Mouse (Mus musculus) spleen, postnatal 4 days (tissue): ENCODE measurements around the gene Kcnj1.

Source experiments
- DNase-seq, 2 experiments: peaks; one replicate each; pipeline ENCODE4 v3.0.0; 2022; ENCODE audit warnings: low spot score in 2 of 2

Gene Kcnj1

DNA sequence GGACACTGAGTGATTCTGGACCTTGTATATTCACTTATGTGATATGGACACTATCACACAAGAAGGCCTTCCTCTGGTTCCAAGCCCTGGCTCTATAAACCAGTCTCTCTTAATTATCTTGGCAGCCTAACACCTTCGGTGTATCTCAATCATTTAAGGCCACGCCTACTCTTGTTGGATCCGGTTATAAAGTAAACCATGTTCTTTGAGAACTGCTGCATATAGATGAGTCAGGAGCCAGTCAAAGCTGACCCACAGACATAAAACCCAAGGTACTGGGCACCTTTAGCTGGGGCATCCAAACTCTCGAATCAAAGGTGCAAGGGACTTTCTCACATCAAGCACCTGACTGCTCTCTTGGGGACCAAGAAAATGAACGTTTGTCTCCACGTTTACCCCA lies at the start of gene Kcnj1:
Gene Kcnj1, plus strand, starts transcription at position 292 of the 400 bp plus-strand sequence.
- DNase-seq = no peak

DNA sequence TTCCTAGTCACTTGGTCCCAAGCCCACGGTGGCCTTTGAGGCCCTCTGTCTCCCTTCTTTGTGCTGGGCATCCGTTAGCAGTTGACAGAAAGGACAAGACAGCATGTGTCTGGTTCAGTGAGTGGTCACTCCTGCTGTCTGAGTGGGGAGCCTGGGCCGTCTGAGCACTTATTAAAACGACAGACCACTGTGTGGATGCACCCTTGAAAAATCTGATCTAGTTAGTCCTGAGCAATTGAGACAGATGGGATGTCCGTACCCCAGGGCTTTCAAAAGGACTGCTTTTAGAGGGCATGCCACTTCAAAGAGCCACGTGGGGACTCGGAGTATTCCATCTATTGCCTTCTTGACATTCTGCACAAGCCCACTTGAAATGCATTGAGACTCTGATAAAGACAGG lies 48.7 kb upstream of the Kcnj1 start:
- DNase-seq = no peak

DNA sequence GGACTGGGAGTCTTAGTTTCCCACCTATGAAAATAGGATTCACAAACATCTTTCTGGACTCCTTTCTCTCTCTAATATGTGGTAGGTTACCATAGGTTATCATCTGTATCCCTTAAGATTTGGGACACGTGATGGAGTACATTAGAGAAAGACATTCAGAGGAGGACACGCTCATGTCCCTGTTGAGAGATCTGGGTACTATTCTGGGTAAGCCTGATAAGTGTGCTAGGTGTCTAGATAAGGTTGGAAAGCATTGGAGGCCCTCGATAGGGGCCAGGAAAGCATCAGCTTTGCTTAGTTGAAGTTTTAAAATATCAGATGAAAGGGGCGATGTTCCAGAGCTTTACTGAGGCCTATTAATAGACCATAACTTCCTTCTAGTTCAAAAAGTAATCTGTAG lies 43.5 kb upstream of the Kcnj1 start:
- DNase-seq = no peak

DNA sequence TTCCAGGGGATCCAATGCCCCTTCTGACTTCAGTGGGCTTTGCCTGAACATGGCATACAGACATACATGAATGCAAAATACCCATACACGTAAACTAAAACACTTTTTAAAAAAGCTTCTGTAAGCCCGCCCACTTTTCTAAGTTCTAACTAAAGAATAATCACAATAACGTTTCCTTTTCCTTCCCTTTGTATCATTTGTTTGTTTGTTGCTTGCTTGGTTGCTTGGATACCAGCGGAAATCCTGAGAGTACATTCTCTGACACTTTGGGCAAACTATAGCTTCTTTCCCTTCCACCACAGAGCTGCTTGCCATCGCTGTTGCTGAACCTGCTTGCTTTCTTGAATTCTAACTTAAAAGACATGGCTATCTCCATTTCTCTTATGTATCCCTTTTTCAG lies 41.1 kb upstream of the Kcnj1 start:
- DNase-seq = no peak

DNA sequence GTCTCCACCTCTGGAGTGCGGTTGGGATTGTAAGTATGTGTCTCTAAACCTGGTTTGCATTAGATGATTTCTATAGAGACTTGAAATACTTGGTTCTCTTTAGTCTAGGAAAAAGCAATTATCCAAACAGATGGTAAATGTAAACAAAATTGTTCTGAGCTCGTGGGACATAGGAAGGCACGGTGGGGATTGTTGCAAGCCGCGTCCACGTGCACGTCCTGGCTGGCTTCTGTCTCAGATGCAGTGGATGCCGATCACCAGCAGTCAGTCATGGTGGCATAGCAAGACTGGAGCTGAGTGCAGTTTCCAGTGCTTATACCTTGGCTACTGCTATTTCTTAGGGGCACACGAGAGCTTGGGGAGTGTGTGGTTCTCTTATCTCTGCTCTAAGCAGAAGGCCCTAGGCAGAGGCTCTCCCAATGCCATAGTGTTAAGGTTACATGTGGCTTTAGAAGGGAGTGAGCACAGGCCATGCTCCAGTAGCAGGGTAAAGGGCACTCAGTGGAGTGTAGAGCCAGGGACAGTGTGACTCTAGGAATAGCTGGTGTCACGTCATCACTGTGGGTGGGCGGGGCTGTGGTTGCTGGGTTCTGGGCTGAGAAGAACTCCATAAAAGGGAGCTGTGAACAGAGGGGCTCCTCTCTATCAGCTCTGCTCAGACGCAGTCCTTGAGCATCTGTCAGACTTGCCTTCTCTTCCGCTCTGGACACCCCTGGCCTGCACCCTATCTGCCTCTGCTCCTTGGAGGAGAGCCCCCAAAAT lies 36.7 kb upstream of the Kcnj1 start:
- DNase-seq = no peak

DNA sequence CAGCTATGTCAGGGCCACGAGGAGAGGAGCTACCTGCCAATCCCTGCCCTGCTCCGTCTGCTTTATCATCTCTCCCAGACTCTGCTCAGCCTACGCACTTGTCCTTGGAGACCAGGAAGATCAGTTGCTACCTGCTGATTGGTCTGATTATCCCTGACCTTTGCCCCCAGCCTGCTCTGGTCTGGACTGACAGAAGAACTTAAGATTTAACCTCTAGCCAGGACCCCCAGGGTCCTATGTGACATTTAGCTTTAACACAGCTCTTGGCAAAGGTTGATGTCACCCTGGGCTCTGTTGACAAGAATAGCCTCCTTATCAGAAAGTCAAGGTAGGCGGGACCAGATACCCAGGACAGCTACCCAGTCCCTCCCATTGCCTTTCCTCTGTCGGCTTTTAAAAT lies 31.5 kb upstream of the Kcnj1 start:
- DNase-seq = no peak

DNA sequence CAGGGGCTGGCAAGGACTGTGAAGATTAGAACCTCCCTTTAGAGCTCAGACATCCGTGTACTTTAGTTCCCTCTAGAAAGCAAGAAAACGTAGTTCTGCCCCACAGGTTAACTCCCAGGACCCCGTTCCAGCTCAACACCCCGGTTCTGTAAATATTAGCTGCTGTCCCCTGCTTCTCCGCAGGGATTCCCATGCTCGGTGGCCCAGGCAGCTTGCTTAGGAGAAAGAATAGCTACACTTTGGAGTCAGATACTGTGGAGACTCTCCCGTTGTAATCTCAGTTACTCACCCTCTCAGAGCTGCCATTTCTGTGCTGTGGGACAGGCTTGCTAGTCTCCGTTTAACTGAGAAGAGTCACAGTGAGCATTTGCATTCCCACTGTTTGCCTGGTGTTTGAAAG lies 29.4 kb upstream of the Kcnj1 start:
- no peak for DNase-seq

DNA sequence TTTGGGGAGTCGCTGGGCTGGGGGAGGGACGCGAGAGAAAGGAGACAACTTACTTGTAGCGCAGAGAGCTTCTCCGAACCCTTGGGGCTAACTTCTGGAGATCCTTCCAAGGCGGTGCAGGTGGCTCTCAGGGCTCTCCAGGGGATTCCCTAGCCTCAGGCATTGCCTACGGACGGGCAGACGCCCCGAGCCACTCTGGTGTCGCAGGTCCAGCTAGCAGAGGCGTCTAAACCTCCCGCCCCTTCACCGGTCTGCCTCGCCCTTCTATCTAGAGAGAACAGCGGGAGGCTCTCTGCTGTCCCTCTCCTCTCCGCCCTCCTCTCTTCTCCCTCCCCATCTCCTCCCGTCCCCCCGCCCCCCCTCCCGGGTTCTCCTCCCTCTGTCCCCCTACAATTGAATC lies 28.2 kb upstream of the Kcnj1 start, which contains the start of gene Kcnj5:
Gene Kcnj5, minus strand, starts transcription at position 300 of the 400 bp plus-strand sequence.
- no peak for DNase-seq

DNA sequence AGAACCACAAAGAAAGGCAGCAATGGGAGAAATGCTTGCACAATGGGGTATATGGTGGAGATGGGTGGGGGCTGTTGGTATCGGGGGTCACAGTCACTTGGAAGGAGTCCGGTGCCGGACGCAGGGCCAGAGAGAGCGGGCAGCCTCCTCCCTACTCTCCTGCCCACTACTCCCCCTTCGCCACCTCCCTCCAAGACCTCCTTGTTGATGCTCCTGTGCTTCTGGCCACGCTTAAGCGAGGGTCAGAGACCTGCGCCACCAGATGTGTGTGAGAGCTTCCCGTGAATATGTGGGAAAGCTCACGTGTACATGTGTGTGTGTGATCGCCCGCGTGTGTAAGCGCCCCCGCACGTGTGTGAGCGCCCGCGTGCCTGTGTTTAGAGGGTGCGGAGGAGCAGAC lies 27.8 kb upstream of the Kcnj1 start:
- DNase-seq = no peak

DNA sequence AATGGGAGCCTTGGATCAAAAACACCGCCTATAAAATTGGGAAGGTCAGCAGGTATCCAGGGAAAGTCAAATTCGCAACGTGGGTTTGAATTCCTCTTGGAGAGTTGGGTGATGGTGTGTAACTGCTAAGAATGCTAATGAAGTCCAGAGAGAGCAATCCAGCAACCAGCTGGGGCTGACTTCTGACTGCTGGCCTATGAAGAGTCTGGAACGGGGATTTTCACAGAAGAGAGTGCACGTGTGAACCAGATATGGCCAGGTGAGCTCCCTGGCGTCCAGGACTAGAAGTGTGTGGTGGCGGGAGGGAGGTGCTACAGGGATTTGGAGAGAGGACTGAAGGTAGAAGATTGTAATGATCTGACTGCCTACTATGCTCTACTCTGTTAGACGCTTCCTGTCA lies 24.2 kb upstream of the Kcnj1 start:
- no peak for DNase-seq

DNA sequence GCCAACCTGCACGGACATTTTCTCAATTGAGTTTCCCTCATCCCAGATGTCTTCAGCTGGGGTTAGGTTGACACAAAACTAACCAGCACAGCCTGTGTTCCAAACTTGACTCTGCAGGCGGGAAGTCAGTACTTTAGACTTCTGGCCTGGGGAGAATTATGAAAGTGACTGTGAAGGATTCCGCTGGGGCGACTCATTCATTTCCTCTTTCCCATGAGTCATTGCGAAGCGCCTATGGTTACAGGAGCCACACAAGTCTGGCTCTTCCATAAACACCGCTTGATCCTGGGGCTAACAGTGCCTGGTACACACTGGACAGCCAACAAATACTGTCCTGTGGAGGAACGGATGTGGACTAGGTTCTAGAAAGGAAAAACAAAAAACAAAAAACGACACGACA lies 22.9 kb upstream of the Kcnj1 start:
- DNase-seq = no peak

DNA sequence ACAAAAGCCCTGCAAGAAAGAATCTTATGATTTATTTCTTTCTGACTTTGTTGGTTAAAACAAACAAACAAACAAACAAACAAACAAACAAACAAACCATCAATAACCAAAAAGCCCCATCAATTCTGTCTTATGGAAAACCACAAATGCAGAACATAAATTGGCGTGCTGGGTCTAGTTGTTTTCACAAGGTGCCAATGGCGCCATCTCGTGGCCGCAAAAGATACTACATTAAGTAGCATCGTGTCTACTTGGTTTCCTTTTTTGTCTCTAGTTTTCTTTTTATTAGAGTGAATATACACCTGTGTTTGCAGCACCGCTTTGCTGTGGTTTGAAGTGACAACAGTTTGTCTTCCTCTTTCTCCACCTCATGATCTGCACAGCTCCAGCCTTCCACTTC lies 22.0 kb upstream of the Kcnj1 start:
- peak; percentile 60 to 85 for DNase-seq

DNA sequence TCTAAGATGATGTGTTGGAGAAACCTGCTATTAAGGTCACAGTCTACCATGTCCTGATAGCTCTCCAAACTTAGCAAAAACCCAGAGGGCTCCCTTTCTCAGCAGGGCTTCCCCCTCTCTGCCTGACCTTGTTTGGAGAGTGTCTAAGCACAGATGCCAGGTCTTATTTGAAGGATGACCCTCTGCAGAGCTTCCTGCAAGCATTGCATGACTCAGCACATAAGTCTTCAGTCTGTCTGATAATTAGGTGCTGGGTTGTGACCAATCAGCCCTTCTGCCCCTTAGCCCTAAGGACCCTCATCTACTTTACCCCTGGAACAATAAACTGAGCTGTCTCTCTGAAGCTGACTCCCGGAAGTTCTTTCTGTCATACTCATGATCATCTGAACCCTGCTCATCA lies 11.5 kb upstream of the Kcnj1 start:
- DNase-seq = no peak

DNA sequence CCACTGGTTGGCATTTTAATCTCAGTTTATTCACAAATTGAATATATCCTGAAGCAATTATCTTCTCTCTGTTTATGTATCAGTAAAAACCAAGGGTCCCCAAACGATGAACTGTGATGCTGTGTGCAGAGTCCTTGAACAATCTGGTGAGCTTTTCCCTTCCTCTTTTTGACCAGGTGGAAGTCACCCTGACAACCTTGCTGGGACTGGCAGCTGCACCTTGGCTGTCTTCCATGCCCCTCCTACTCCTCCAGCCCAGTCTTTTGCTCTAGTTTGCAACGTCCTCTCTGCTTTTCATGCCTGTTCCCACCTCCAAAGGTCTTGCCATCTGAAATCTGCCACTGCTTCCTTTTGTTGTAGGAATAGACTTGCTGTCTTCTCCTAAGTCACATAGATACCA lies 3.5 kb upstream of the Kcnj1 start:
- DNase-seq = no peak

DNA sequence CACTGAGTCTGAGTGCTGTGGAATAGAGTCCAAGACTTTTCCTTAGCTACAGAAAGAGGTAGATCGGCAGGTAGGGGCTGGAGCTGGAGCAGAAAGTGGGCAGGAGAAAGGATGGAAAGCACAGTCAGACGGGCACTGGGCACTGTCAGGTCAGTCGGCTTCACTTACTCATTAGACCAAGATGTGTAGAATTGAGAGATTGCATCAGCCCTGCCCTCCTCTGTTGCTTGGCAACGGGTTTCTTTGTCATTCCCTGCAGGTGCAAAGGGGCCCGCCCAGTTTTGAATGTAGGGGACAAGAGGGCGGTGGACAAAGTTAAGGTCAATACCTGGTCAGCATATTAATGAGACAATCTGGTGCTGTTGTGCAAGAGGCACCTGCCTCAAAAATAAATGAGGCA lies 2.9 kb upstream of the Kcnj1 start:
- no peak for DNase-seq

DNA sequence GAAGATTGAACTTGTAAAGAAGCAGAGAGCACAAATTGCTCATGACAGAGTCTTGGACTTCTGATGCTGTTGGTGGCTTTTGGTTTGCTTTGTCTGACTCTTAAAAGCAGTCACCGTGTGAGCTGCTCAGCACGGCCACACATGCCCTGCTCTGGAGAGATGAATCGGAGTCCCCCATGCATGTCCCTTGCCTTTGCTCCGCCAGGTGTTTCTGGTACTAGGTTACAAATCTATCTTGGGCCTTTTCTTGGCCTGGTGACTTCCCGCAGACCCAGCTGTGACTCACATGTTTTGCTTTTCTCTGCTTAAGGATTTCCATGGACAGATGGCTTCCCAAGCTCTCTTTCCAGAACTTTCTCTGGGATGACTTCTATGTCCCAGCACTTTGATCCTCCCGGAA lies 1.4 kb downstream of the Kcnj1 start:
- DNase-seq = no peak

DNA sequence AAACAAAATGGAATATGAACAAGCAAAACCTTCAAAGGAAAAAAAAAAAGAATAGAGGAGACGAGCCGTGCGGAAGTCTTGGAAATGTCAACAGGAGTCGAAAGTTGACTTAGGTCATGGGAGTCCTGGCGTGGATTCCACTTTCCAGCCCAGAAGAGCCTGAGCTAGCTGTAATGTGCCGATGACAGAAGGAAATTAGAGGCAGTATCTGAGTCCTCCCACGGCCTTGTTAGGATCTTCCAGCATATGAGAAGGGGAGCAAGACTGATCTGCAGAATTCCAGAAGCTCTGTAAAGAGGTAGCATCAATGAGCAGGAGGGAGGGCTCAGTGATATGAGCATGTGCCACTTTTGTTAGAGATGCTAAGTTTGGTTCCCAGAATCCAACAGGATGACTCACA lies 3.7 kb downstream of the Kcnj1 start:
- no peak for DNase-seq

DNA sequence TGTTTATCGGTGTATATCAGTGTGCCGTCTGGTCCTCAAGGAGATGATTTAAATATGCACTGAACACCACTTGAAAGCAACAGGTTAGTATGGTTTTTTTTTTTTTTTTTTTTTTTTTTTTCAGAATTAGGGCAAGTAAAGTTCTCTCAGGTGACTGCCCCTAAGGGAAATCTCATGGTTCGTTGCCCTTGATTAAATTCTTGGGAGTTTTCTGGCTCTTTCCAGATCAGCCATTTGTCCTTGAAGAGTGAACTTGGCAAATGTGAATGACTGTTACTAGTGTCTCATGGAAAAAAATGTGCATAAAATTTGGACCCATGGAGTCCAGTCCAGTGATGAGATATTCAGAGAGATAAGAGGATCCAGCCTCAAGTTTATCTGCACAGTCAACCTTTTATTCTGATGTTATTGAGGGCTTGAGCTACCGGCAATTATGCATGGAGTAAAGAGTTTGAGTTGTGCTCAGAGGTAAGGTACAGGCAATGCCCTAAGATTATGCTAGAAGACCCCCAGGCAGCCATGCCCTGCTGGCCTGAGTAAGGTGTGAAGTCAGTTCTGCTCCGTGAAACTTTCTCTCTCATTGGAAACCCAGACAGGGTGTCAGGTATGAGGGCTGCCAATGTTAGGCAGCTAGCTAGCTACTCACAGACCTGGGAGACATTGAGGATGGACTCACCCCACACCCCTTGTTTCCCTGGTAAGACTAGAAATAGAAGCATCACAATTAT lies 4.7 kb downstream of the Kcnj1 start:
- DNase-seq = no peak

DNA sequence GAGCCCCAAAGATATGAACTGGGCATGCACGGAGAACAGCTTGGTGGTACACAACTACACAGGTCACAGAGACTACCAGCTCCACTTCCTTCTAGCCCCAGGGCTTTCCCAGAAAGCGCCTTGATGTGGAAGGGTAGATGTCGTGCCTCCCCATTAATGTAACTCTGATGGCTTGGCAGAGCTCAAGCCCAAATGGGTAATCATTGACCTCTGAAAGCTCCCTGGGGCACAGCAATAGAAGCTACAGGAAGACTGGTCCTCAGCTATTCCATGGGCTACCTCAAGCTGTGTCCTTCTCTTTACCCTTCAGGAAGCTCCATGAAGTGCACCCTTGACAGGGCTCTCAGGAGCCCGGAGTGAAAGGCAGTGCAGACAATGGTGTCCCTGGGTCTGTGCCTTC lies 12.6 kb downstream of the Kcnj1 start:
- DNase-seq = no peak

DNA sequence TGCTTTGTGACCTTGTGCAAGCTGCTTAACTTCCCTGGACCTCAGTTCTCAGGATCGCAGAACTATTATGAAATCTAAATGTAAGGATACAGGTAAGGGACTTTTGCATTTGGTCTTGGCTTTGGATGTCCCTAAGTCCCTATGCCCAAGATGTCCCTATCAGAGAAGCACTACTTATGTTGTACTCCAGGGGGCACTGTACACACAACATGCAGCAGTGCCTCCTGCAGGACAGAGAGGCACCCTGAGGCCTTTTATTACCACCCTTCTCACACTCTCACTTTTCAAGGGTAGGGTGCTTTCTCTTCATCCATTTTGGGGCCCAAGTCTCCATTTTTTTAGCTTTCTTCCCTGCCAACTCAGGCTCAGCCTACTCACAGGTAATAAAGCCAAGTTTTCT lies 15.8 kb downstream of the Kcnj1 start:
- peak in 1 of 2 experiments; percentile 28 for DNase-seq

DNA sequence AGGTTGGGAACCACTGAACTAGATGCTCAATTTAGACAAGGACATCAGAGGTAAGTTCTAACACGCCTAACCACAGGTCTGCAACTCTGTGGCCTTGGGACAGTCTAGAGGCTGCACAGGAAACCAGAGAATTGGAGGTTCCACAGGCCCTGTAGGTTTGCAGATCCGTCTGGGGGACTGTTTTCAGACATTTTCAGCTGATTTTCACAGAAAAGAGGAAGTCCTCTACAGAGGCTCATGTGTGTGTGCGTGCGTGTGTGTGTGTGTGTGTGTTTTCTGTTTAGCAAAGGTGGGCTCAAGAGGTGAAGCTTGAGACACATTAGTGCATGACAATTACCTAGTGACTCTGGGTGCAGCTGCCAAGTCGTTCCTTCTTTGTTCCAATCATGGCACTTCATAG lies 18.8 kb downstream of the Kcnj1 start:
- peak; percentile 49 to 68 for DNase-seq

DNA sequence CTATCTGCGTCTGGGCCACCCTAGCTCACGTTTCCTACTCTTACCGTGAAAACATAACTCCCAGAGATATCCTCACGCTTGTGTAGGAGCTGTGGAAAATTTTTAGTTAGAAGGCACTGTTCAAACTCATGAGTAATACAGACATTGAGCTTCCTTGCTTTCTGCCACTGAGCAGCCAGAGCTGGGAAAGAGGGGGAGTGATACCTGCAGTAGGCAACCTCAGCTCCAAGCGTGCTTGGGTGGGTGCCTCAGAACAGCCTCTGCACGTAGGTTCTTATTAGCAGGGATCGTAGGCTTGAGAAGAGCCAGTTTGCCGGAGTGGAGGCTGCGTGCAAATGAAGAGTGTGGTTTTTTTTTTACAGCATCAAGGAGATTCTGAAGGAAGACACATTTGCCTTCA lies 19.4 kb downstream of the Kcnj1 start:
- DNase-seq = no peak

DNA sequence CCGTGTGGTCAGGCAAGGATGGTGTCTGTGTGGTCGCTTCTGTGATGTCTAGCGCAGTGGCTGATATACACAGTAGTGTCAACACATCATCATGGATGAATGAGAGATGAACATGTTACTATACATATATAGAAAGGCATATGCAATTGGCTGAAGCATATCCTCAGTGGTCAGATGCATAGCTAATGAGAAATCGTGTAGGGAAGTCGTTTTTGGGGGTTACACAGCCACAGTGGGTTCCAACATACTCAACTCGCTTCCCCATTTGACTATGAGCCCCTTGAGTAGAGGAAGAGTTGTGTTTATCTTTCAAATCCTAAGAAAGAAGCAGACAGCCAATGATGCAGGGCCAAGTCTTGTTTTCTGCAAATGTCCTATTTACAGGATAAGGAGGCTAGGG lies 20.4 kb downstream of the Kcnj1 start:
- DNase-seq = no peak

DNA sequence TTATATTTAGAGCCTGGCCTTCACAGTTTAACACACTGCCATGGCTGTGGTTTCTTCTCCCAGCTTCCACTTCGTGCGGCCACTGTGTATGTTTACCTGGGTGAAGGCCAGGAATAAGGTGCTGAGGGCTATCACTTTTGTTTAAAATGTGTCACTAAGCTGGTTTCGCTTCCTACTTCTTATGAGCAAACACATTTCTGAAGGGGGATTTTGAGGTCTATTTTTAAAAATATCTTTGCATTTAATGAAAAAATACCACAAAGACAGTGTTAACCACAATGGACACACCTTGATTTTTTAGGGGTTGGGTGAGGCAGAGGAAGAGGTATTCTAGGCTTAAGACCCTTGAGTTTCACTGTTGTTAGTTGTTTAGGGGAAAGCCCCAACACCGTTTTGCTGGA lies 22.5 kb downstream of the Kcnj1 start:
- DNase-seq = no peak
